Mouse (Mus musculus) brain, adult 2 months (tissue): ENCODE measurements around the gene Arrdc3.
"Not testable (repeated sequence)": the region's sequence is repeated elsewhere in the genome, so short reads cannot be mapped to it uniquely, and the experiment has no call there.

Source experiments
- DNase-seq: peaks from one replicate; pipeline ENCODE4 v3.0.0; 2011; ENCODE audit warnings: low read depth, low spot score

The Arrdc3 gene

GRCm38 (mm10) chr13:80883190-80883589 lies at the start of gene Arrdc3:
TSS of gene Arrdc3 (plus strand) at chr13:80883384.
- DNase-seq: peak; percentile 99

GRCm38 (mm10) chr13:80862215-80862614 lies 21.0 kb upstream of the Arrdc3 start:
- DNase-seq: peak; percentile 74

- DNase-seq: no peak
These were observed 19.0 kb upstream of the Arrdc3 start for GRCm38 (mm10) chr13:80864195-80864594.

DNA sequence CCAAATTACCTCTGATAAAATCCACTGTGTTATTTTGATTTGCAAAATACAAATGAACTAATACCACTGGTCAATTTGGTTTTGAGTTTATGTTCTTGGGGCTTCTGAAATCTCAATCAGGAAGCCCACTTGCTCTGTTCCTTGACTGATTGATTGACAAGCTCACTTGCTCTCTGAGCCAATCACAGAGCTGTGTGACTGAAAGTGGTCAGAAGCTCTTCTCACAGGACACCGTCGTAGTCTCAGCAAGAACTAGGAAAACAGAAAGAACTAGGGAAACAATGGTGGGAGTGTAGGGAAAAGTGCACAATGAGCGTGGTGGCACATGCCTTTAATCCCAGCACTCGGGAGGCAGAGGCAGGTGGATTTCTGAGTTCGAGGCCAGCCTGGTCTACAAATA lies 8.1 kb upstream of the Arrdc3 start:
- no peak for DNase-seq

DNA sequence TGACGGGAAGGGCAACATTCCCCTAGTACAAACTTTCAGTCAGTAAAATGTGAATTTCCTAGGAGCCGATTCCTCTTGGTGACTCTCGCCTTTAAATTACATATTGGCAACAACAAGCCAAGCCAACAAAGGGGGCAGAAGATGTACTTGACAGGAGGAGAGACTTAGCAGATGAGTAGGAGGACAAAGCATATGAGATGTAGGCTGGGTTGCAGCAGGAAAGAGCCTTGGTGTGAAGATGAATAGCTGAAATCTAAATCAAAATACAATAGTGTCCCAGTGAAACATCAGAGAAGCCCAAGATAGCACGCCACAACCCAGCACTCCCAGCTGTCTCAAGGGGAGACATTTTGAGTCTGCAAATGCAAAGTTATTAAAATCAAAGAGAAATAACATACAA lies 2.4 kb upstream of the Arrdc3 start:
- DNase-seq: peak; percentile 84

GRCm38 (mm10) chr13:80881722-80882500 lies 1.3 kb upstream of the Arrdc3 start:
- DNase-seq: peak; percentile 92

- DNase-seq: no peak
These were observed 458 bp upstream of the Arrdc3 start for GRCm38 (mm10) chr13:80882716-80883135.

DNA sequence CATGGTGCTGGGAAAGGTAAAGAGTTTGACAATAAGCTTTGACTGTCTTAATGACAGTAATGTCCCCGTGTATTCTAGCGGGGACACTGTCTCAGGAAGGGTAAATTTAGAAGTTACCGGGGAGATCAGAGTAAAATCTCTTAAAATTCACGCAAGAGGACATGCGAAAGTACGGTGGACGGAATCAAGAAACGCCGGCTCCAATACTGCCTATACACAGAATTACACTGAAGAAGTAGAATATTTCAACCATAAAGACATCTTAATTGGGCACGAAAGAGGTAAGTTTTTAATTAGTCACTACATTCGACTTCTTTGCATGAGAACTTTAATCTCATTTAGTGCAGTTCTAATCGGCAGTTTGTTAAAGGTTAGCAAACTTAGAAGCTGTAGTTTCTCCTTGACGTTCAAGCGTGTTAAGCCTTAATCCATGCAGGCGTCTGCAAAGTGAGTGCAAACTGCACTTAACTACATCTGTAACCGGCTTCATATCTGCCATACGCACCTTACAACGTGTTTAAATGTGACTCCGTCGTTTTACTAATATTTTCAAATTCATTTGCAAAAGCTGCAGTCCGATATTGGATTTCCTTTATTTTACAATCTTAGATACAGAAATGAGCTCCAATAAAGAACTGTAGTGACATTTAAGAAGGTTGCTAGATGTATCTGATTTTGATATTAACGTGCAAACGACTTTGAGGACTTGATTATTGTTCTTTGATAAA lies 629 bp downstream of the Arrdc3 start:
- peak; percentile 44 for DNase-seq

GRCm38 (mm10) chr13:80884377-80884983 lies 1.3 kb downstream of the Arrdc3 start:
- peak; percentile 96 for DNase-seq

DNA sequence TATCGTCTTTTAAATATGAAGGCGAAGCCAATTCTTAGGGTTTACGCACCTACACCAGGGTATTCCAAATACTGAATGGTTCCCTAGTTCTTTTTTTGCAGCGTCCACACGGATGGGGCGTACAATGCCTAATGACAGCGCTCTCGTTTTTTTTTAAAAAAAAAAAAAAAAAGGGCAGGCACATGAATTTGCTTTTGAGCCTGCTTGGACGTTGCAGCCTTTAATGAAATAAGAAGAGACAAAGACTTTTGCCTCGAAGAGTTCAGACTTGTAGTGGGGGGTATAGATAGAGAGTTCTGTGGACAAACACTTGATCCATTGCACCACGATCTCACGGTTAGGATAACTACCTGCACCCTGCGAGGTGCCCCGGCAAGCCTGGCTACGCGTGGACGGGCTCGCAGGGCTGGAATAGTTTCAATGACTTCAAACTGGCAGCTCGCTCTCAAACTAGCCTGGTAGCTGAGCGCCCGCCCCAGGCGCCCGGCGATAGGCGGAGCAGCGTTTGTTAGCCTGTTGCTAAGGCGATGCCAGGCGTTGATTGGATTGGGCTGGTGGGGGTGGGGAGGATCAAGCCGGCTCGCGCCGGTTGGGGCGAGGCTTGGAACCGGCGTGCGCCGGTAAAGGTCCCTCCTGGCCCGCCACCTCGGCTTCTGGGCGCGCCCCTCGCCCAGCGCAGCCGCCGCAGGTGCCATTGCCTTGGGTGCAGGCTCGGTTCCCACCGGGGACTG lies 2.1 kb downstream of the Arrdc3 start:
- peak; percentile 99 for DNase-seq

DNA sequence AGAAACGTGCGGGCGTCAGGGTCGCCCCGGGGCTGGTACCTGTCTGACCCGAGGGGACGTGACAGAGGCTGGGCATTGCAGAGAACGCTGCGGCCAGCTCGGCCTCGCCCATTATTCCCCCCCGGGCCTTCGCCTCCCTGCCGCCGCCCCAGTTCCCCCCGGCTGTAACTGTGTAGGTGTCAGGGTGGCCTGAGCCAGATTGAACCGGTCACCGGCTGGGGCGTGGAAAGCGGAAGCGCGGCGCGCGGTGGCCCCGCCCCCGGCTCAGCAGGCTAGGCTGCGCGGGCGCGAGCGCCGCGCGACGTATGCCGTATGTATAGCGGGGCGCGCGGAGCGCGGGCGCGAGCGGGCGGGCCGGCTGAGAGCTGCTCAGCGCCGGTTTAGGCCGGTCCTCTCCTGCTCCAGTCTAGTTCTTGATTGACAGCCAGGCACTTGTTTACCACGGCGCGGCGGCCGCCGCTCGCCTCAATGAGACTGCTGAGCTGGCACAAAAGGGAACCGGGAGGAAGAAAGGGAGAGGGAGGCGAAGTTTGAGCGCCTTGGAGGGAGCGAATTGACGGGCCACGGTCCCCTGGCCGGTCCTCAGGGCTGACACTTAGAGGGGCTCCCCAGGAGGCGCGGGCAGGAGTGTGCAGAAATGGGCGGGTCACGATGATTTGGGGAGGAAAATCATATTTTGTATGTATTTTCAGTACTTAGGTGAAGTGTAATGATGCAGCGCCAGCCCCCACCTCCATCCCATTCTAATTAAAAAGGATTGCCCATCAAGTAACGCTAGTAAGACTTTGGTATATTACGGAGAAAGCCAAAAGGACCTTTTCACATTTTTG lies 2.9 kb downstream of the Arrdc3 start:
- peak; percentile 98 for DNase-seq

DNA sequence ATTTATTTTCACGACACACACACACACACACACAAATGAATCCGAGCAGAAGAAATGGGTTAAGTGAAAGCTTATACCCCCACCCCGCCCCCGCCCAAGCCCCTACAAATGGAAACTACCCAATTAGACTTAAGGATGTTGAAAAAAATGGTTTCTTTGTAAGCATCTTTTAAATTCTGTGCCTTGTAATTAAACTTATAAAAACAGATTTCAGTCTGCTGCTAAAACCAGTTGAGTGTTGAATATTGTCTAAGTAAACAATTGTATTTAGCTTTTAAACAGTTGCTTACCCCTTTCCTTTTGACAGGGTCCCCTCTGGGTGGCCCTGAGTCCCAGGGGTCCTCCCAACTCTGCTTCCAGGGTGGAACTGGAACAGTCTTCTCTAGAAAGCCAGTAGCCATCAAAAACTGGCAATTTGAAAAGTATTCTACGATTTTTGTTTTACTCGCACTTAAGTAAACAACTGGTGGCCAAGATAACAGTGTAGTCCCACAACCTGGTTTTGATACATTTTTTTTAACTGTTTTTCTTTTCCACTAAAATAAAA lies 3.6 kb downstream of the Arrdc3 start:
- DNase-seq: no peak

- DNase-seq: no peak
These were observed 4.7 kb downstream of the Arrdc3 start for GRCm38 (mm10) chr13:80887842-80888241.

DNA sequence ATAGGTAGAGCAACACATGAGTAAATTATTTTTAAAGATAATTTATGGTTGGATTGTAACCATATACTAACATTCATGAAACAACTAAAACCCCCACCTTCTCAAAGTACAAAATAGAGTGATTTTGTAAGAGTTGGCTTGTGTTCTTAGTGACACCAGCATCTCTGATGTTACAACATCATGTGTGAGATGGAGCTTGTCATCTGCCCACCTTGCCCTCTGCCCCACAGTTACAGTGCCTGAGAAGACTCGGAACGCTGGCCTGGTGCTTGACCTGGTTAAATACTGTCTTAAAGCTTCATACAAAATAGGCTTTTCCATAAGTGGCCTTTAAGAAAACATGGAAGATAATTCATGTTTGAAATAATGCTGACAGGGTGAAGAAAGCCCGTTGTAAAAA lies 11.7 kb downstream of the Arrdc3 start:
- not testable (repeated sequence) for DNase-seq

DNA sequence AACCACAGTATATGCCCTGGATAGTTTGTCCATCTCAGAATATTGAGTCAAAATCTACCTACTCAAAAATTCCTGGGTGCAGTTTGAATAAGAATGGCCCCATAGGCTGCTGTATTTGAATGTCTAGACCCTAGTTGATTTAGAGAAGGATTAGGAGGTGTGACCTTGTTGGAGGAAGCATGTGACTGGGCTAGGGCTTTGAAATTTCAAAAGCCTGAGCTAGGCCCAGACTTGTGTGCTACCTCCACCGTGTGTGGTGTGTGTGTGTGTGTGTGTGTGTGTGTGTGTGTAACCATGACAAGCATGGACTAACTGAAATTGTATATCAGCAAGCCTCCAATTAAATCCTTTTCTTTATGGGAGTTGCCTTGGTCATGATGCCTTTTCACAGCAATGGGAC lies 14.2 kb downstream of the Arrdc3 start:
- no peak for DNase-seq

GRCm38 (mm10) chr13:80898095-80898494 lies 14.9 kb downstream of the Arrdc3 start:
- no peak for DNase-seq

DNA sequence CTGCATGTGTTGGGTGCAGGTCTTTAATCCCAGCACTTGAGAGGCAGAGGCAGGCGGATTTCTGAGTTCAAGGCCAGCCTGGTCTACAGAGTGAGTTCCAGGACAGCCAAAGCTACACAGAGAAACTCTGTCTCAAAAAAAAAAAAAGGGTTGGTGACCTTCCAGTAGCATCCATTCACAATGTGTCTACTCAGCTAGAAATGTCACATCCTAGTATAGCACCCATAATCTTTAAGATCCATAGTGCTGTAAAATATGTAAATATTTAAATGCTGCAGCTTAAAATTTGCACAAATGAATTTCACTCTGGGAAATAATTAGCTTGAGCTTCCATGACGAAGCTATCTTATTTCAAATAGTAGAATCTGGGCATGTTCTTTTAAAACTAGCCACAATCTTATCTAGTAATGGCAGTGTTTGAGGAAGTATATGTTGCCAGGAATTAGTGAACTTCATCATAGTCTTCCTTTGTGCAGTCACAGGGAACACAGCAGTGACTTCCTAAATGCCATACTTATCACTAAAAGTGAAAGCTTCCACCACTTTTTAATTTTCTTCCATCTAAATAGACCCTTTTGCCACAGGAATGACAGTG lies 16.3 kb downstream of the Arrdc3 start:
- no peak for DNase-seq

GRCm38 (mm10) chr13:80901432-80901831 lies 18.2 kb downstream of the Arrdc3 start:
- DNase-seq: no peak

- DNase-seq: no peak
These were observed 19.6 kb downstream of the Arrdc3 start for GRCm38 (mm10) chr13:80902796-80903195.

GRCm38 (mm10) chr13:80913361-80913760 lies 30.2 kb downstream of the Arrdc3 start:
- DNase-seq: no peak
